Mouse (Mus musculus): ENCODE results near the gene Mcmbp.

GRCm38 (mm10) chr7:128656970-128657369 is 83.3 kb downstream of the Mcmbp start:
- no peak for TF ChIP-seq POLR2A (IDR thresholded peaks at IDR 0.05; ENCODE audit: borderline replicate concordance, control insufficient read depth, low read depth, low read length)
- no peak for TF ChIP-seq CTCF (IDR thresholded peaks at IDR 0.05; ENCODE audit: control insufficient read depth, insufficient read depth, low read length)
